Mouse (Mus musculus) cortical plate, adult 2 months (tissue): Measurements from ENCODE around the gene Slc32a1.

ENCODE experiments used
- CTCF ChIP-seq: fragments of 200-500 bp; IDR thresholded peaks from 2 replicates; pipeline ENCODE4 v1.5.1; 2011; ENCODE audit warnings: mild to moderate bottlenecking, control low read depth, low read length; ENCODE audit not compliant: insufficient read depth; ENCODE audit errors: extremely low read depth
- POLR2A ChIP-seq: fragments of 200-500 bp; IDR thresholded peaks from 2 replicates; pipeline ENCODE4 v1.6.1; 2011; ENCODE audit warnings: mild to moderate bottlenecking, low read length, control low read depth; ENCODE audit not compliant: insufficient read depth; ENCODE audit errors: extremely low read depth

- TF ChIP-seq CTCF (no peak), POLR2A (no peak)
Measured at GRCm38 (mm10) chr2:158612671-158613250, 2.2 kb downstream of the Slc32a1 start.
